Mouse (Mus musculus) forebrain, embryonic 11.5 days (tissue): ENCODE measurements around the gene Pagr1a. TPM values are rescaled to one million over a fixed set of nuclear protein-coding genes. Genes with fewer than 3 reads are reported as not detected.

Experiments
- ATAC-seq: fragments of 200-750 bp; cut with Nextera tagmentation; replicated peaks from 2 replicates; pipeline ENCODE4 v1.8.0; 2017; ENCODE audit warnings: moderate TSS enrichment; ENCODE audit not compliant: low FRiP score
- DNase-seq: peaks from one replicate; pipeline ENCODE4 v3.0.0-alpha.2; 2017; ENCODE audit warnings: low spot score
- H3K27ac ChIP-seq: fragments of 300-500 bp; sonication (generic); 2 replicates; pipeline ENCODE4 v1.5.1; 2014; ENCODE audit warnings: low read depth, low read length
- H3K27me3 ChIP-seq: fragments of 300-500 bp; sonication (generic); 2 replicates; pipeline ENCODE4 v1.6.1; 2014; ENCODE audit warnings: mild to moderate bottlenecking, low read length, mixed read lengths; ENCODE audit not compliant: control insufficient read depth, insufficient read depth
- H3K36me3 ChIP-seq: fragments of 300-500 bp; sonication (generic); 2 replicates; pipeline ENCODE4 v1.6.1; 2014; ENCODE audit warnings: mild to moderate bottlenecking, low read length, moderate library complexity, mixed read lengths; ENCODE audit not compliant: control insufficient read depth, insufficient read depth
- H3K4me1 ChIP-seq: fragments of 300-500 bp; sonication (generic); replicated peaks from 2 replicates; pipeline ENCODE4 v1.6.1; 2014; ENCODE audit warnings: low read length, mixed read lengths; ENCODE audit not compliant: control insufficient read depth, insufficient read depth
- H3K4me2 ChIP-seq: fragments of 300-500 bp; sonication (generic); 2 replicates; pipeline ENCODE4 v1.6.1; 2014; ENCODE audit warnings: low read depth, mild to moderate bottlenecking, low read length, moderate library complexity, mixed read lengths; ENCODE audit not compliant: severe bottlenecking
- H3K4me3 ChIP-seq: fragments of 300-500 bp; sonication (generic); 2 replicates; pipeline ENCODE4 v1.5.1; 2014; ENCODE audit warnings: low read depth, low read length
- H3K9ac ChIP-seq: fragments of 300-500 bp; sonication (generic); 2 replicates; pipeline ENCODE4 v1.6.1; 2014; ENCODE audit warnings: low read length
- H3K9me3 ChIP-seq: fragments of 300-500 bp; sonication (generic); 2 replicates; pipeline ENCODE4 v1.6.1; 2016; ENCODE audit warnings: low read length, mixed read lengths; ENCODE audit not compliant: control insufficient read depth
- WGBS: fragments of 180-500 bp; shearing (Covaris S2); extraction: QIAGEN DNeasy Blood & Tissue Kit; methylation state at CpG from one replicate; pipeline ENCODE4 v1.1.7; 2014; 5-methylcytosine and 5-hydroxymethylcytosine counted together
- polyA plus RNA-seq: library from polyadenylated mRNA; unstranded; fragments of >200 nt; fragmentation: Nextera tagmentation; extraction: Ambion mirVana; gene quantifications from 2 replicates; pipeline ENCODE4 v1.2.1, GENCODE M21; 2014

The Pagr1a gene
- polyA plus RNA-seq, 1 experiment from 2014 or later: 72.4 TPM

DNA sequence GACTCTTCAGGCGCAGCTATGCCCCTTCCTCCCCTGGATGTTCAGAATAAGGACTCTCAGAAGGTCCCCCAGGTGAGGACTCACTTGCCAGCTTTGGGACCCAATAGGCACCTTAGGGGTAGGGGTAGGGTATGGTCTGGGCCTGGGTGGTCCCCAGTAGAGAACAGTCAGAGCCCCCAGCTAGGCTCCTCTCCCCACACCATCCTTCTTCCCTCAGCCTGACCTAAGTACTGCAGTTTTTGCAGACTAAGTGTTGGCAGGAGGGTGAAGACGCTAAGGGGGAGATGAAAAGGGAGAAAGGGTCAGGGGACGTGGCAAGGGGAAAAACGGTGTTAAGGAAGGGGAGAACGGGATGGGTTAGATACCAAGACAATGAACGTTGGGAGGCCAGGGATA, 796 bp upstream of the Pagr1a start:
- peaks cover 4% of the 10 kb centered on the region for H3K36me3 ChIP-seq
- DNase-seq: no peak
- no peaks in the 10 kb centered on the region for H3K27me3 ChIP-seq
- no peak overlapping the region for H3K4me2 ChIP-seq
- H3K4me1 ChIP-seq: peaks cover 24% of the 10 kb centered on the region
- no peak overlapping the region for H3K4me3 ChIP-seq
- 0 out of 2 replicates have a peak overlapping the region, but pooled peaks have one; percentile 1 for H3K27ac ChIP-seq
- 65% methylated on average over 6 of the region's 6 CpGs for WGBS
- H3K9ac ChIP-seq: peak overlapping the region; percentile 35
- H3K9me3 ChIP-seq: no peaks in the 10 kb centered on the region
- ATAC-seq: no peak

GRCm38 (mm10) chr7:127016486-127016938, 640 bp downstream of the Pagr1a start:
- Histone ChIP-seq H3K27me3 (no peaks in the 10 kb centered on the region), H3K27ac (peak overlapping the region; percentile 93), H3K9ac (peak overlapping the region; percentile 94), H3K4me2 (peak overlapping the region; percentile 96), H3K4me1 (peaks cover 15% of the 10 kb centered on the region), H3K4me3 (peak overlapping the region; percentile 77), H3K36me3 (peaks cover 2% of the 10 kb centered on the region), H3K9me3 (no peaks in the 10 kb centered on the region)
- under 1% methylated on average over 22 of the region's 22 CpGs for WGBS
- ATAC-seq (peak; percentile 50), DNase-seq (peak; percentile 80)

DNA sequence TGATC, 869 bp downstream of the Pagr1a start, which contains the start of gene Pagr1b:
TSS of gene Pagr1b (minus strand) at position 4 of the 5 bp plus-strand sequence.
- H3K36me3 ChIP-seq: peaks cover 2% of the 10 kb centered on the region
- no peaks in the 10 kb centered on the region for H3K9me3 ChIP-seq
- DNase-seq: no peak
- H3K27me3 ChIP-seq: no peaks in the 10 kb centered on the region
- peak within 1 kb of the TSS; percentile 96 for H3K4me2 ChIP-seq
- H3K4me1 ChIP-seq: peaks cover 13% of the 10 kb centered on the region
- peak within 1 kb of the TSS; percentile 77 for H3K4me3 ChIP-seq
- H3K9ac ChIP-seq: peak within 1 kb of the TSS; percentile 94
- peak within 1 kb of the TSS; percentile 93 for H3K27ac ChIP-seq
- no peak for ATAC-seq

DNA sequence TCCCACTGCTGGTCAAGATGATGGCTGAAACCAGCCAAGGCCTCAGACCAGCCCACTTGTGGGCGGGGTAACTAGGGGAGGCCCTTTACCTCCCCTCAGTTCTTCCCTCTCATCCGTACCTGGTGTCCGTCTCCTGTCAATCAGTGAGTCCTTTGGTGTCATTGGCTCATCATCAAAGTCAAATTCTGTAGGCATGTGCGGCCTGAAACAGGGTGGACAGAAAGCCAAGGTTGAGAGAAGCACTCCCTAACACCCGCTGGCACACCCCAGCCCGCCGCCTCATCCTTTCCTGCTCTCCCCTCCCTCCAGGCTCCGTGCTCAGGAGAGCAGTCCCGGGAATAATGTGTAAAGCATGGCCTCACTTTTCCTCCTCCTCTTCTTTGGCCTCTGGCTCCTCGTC, 1.1 kb downstream of the Pagr1a start:
- Histone ChIP-seq H3K9me3 (no peaks in the 10 kb centered on the region), H3K27ac (peak overlapping the region; percentile 93), H3K27me3 (no peaks in the 10 kb centered on the region), H3K4me1 (peaks cover 11% of the 10 kb centered on the region), H3K4me3 (peak overlapping the region; percentile 77), H3K4me2 (peak overlapping the region; percentile 96), H3K36me3 (peaks cover 2% of the 10 kb centered on the region), H3K9ac (peak overlapping the region; percentile 94)
- 3% methylated on average over 10 of the region's 10 CpGs for WGBS
- ATAC-seq (no peak; the same call in 1 of the 2 replicates), DNase-seq (peak; percentile 63)

GRCm38 (mm10) chr7:127014993-127015392, 2.2 kb downstream of the Pagr1a start:
- DNase-seq (no peak), ATAC-seq (no peak)
- Histone ChIP-seq H3K27me3 (no peaks in the 10 kb centered on the region), H3K9me3 (no peaks in the 10 kb centered on the region), H3K4me1 (peaks cover 9% of the 10 kb centered on the region), H3K4me3 (no peak overlapping the region), H3K4me2 (no peak overlapping the region), H3K36me3 (peaks cover 2% of the 10 kb centered on the region), H3K9ac (no peak overlapping the region), H3K27ac (no peak overlapping the region)
- 92% methylated on average over 12 of the region's 12 CpGs for WGBS

GRCm38 (mm10) chr7:127014320-127014719, 2.8 kb downstream of the Pagr1a start, which contains the start of gene Mvp:
Gene Mvp (minus strand): TSS chr7:127014621.
- H3K9me3 ChIP-seq: no peaks in the 10 kb centered on the region
- H3K9ac ChIP-seq: no peak within 1 kb of the TSS
- H3K4me2 ChIP-seq: 0 out of 2 replicates have a peak within 1 kb of the TSS, but pooled peaks have one; percentile 6
- no peak within 1 kb of the TSS; the same call in 1 of the 2 replicates for H3K4me3 ChIP-seq
- peaks cover 9% of the 10 kb centered on the region for H3K4me1 ChIP-seq
- 77% methylated on average over 11 of the region's 11 CpGs for WGBS
- no peak for DNase-seq
- peaks cover 2% of the 10 kb centered on the region for H3K36me3 ChIP-seq
- H3K27me3 ChIP-seq: no peaks in the 10 kb centered on the region
- H3K27ac ChIP-seq: no peak within 1 kb of the TSS
- no peak for ATAC-seq

DNA sequence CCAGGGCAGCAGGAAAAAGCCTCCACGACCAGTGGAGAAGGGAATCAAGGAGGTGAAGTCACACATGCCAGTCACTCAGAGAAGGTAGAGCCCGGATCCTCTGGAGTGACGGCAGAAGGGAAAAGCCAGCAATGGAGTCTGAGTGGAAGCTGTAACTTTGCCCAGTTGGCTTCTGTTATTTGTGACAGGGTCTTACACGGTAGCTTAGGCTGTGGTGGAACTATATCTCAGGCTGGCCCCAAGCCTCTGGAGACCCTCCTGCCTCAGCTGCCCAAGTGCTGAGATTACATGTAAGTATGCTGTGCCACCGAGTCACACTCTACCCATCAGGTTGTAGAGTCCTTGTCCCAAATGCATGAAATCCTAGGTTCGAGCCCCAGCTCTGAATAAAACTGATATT, 3.8 kb downstream of the Pagr1a start:
- Histone ChIP-seq H3K4me1 (peaks cover 6% of the 10 kb centered on the region), H3K9me3 (no peaks in the 10 kb centered on the region), H3K4me2 (no peak overlapping the region), H3K36me3 (peaks cover 2% of the 10 kb centered on the region), H3K9ac (no peak overlapping the region), H3K27ac (no peak overlapping the region), H3K4me3 (no peak overlapping the region), H3K27me3 (no peaks in the 10 kb centered on the region)
- DNase-seq: no peak
- no peak for ATAC-seq
- 96% methylated on average over 6 of the region's 6 CpGs for WGBS

- 96% methylated on average over 10 of the region's 10 CpGs for WGBS
- no peak overlapping the region for H3K4me3 ChIP-seq
- H3K4me1 ChIP-seq: peaks cover 6% of the 10 kb centered on the region
- H3K27me3 ChIP-seq: no peaks in the 10 kb centered on the region
- H3K9me3 ChIP-seq: no peaks in the 10 kb centered on the region
- H3K27ac ChIP-seq: no peak overlapping the region
- no peak overlapping the region for H3K4me2 ChIP-seq
- ATAC-seq (no peak), DNase-seq (no peak)
- no peak overlapping the region for H3K9ac ChIP-seq
- peaks cover 2% of the 10 kb centered on the region for H3K36me3 ChIP-seq
Observed at GRCm38 (mm10) chr7:127012845-127013244, 4.3 kb downstream of the Pagr1a start.

GRCm38 (mm10) chr7:127012374-127012773, 4.8 kb downstream of the Pagr1a start:
- DNase-seq: no peak
- no peak for ATAC-seq
- no peak overlapping the region for H3K9ac ChIP-seq
- peaks cover 2% of the 10 kb centered on the region for H3K36me3 ChIP-seq
- 92% methylated on average over 6 of the region's 6 CpGs for WGBS
- no peaks in the 10 kb centered on the region for H3K9me3 ChIP-seq
- H3K4me2 ChIP-seq: no peak overlapping the region
- H3K4me1 ChIP-seq: peaks cover 6% of the 10 kb centered on the region
- H3K27ac ChIP-seq: no peak overlapping the region
- no peak overlapping the region for H3K4me3 ChIP-seq
- H3K27me3 ChIP-seq: no peaks in the 10 kb centered on the region
